Mouse (Mus musculus): ENCODE data around the gene Tldc1. TPM values are rescaled to one million over a fixed set of nuclear protein-coding genes. Genes with fewer than 3 reads are reported as not detected.

Tldc1 gene
- polyA plus RNA-seq, 1 experiment from 2014 or later = 11.1 TPM

DNA sequence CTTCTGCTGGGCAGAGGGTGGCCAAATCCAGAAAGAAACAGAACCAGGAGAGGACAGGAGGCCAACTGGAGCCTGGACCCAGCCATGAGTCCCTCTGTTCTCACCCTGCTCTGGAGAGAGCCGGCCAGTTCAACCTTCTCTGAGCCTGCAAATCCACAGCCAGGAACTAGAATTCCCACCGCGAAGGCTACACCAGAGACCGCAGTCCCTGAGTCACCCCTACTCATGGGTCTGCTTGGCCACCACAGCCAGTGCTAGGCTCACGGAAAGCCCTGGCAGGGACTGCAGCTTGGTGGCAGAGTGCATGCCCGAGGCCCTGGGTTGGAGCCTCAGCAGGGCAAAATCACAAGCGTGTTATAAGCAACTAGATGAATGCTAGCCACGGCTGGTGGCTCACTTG, 41.8 kb upstream of the Tldc1 start:
- Histone ChIP-seq H3K4me3 (ENCODE audit: low read depth, low read length) (no peak overlapping the region), H3K9me3 (ENCODE audit: control insufficient read depth, low read length) (no peaks in the 10 kb centered on the region), H3K36me3 (ENCODE audit: control insufficient read depth, insufficient read depth, low read length) (peaks cover 28% of the 10 kb centered on the region), H3K27ac (ENCODE audit: low read depth) (no peak overlapping the region), H3K4me1 (replicated peaks; ENCODE audit: control insufficient read depth, insufficient read depth, low read length) (no peaks in the 10 kb centered on the region; the same call in 1 of the 2 replicates), H3K4me2 (ENCODE audit: low read length) (no peak overlapping the region), H3K9ac (ENCODE audit: low read length) (no peak overlapping the region), H3K27me3 (replicated peaks; ENCODE audit: control insufficient read depth, insufficient read depth, low read length) (no peaks in the 10 kb centered on the region)
- DNase-seq (ENCODE audit: low spot score) (no peak), ATAC-seq (replicated peaks; ENCODE audit: low FRiP score, low TSS enrichment, low read depth) (no peak)
- WGBS = 93% methylated on average over 8 of the region's 8 CpGs

DNA sequence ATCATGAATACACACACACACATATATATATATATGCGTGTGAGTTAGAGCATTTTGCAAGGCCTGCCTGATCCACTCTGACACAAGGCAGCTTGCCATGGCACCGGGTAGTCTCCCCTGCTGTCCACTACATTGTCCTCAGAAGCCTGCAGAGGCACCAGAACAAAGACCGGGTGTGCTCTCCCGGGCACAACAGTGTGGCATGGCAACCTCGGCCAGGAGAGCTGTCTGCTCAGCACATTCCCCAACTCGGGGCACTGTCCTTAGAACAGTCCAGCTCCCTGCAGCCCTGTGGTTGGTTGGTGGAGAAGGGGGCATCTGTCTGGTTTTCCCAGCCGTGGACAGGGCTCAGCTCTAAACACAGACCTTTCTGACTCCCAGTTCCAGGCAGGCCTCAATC, 41.1 kb upstream of the Tldc1 start:
- H3K27ac ChIP-seq (ENCODE audit: low read depth) = no peak overlapping the region
- H3K9ac ChIP-seq (ENCODE audit: low read length) = no peak overlapping the region
- no peak overlapping the region for H3K4me3 ChIP-seq (ENCODE audit: low read depth, low read length)
- peaks cover 4% of the 10 kb centered on the region for H3K4me1 ChIP-seq (replicated peaks; ENCODE audit: control insufficient read depth, insufficient read depth, low read length)
- WGBS = 84% methylated on average over 7 of the region's 7 CpGs
- DNase-seq (ENCODE audit: low spot score) (no peak), ATAC-seq (replicated peaks; ENCODE audit: low FRiP score, low TSS enrichment, low read depth) (no peak)
- peaks cover 28% of the 10 kb centered on the region for H3K36me3 ChIP-seq (ENCODE audit: control insufficient read depth, insufficient read depth, low read length)
- H3K27me3 ChIP-seq (replicated peaks; ENCODE audit: control insufficient read depth, insufficient read depth, low read length) = no peaks in the 10 kb centered on the region
- no peaks in the 10 kb centered on the region for H3K9me3 ChIP-seq (ENCODE audit: control insufficient read depth, low read length)
- no peak overlapping the region for H3K4me2 ChIP-seq (ENCODE audit: low read length)

DNA sequence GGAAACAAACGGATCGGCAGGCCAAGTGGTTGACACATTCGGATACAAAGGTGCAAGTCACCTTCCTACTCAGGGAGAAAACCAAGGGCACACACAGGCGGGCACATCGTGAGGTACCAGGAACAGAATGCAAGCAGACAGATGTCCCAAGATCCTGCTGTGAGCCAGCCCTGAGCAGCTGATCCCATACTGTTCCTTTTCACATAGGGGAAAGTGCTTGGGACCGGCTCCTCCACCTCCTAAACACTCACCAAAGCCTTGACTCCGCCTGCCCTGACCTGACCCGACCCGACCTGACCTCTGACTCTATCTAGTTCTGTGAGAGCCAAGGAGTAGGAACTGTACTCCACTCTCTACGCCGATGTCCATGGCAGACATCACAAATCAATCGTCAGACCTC, 39.2 kb upstream of the Tldc1 start:
- Histone ChIP-seq H3K36me3 (ENCODE audit: control insufficient read depth, insufficient read depth, low read length) (peaks cover 22% of the 10 kb centered on the region; the same call in 1 of the 2 replicates), H3K4me3 (ENCODE audit: low read depth, low read length) (no peak overlapping the region), H3K9me3 (ENCODE audit: control insufficient read depth, low read length) (no peaks in the 10 kb centered on the region), H3K4me1 (replicated peaks; ENCODE audit: control insufficient read depth, insufficient read depth, low read length) (peaks cover 21% of the 10 kb centered on the region), H3K27ac (ENCODE audit: low read depth) (no peak overlapping the region), H3K27me3 (replicated peaks; ENCODE audit: control insufficient read depth, insufficient read depth, low read length) (no peaks in the 10 kb centered on the region), H3K9ac (ENCODE audit: low read length) (no peak overlapping the region), H3K4me2 (ENCODE audit: low read length) (no peak overlapping the region)
- 38% methylated on average over 12 of the region's 12 CpGs for WGBS
- ATAC-seq (replicated peaks; ENCODE audit: low FRiP score, low TSS enrichment, low read depth) = no peak
- no peak for DNase-seq (ENCODE audit: low spot score)

DNA sequence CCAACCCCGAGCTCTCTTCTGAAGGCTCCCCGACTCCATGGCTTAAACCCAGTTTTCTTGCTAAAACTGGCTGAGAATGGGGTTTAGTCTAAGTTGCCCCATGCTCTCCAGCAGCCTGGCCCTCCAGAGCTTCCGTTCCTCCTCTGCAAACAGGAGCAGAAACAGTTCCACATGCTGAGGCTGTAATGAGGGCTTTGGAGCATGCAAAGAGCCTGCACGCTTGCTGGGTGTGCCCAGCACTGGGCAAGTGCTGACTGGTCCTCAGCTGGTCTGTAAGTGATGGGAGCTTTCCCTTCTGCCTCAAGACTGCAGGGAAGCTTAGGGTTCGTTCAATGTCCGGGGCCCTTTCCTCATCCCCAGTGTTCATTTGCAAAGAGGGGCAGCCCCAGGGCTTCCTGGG, 38.0 kb upstream of the Tldc1 start:
- Histone ChIP-seq H3K27me3 (replicated peaks; ENCODE audit: control insufficient read depth, insufficient read depth, low read length) (no peaks in the 10 kb centered on the region), H3K4me3 (ENCODE audit: low read depth, low read length) (no peak overlapping the region), H3K9ac (ENCODE audit: low read length) (no peak overlapping the region), H3K9me3 (ENCODE audit: control insufficient read depth, low read length) (no peaks in the 10 kb centered on the region), H3K36me3 (ENCODE audit: control insufficient read depth, insufficient read depth, low read length) (peaks cover 16% of the 10 kb centered on the region; the same call in 1 of the 2 replicates), H3K4me1 (replicated peaks; ENCODE audit: control insufficient read depth, insufficient read depth, low read length) (peaks cover 33% of the 10 kb centered on the region), H3K4me2 (ENCODE audit: low read length) (no peak overlapping the region), H3K27ac (ENCODE audit: low read depth) (no peak overlapping the region)
- ATAC-seq (replicated peaks; ENCODE audit: low FRiP score, low TSS enrichment, low read depth) (no peak), DNase-seq (ENCODE audit: low spot score) (no peak)
- WGBS = 84% methylated on average over 6 of the region's 6 CpGs

DNA sequence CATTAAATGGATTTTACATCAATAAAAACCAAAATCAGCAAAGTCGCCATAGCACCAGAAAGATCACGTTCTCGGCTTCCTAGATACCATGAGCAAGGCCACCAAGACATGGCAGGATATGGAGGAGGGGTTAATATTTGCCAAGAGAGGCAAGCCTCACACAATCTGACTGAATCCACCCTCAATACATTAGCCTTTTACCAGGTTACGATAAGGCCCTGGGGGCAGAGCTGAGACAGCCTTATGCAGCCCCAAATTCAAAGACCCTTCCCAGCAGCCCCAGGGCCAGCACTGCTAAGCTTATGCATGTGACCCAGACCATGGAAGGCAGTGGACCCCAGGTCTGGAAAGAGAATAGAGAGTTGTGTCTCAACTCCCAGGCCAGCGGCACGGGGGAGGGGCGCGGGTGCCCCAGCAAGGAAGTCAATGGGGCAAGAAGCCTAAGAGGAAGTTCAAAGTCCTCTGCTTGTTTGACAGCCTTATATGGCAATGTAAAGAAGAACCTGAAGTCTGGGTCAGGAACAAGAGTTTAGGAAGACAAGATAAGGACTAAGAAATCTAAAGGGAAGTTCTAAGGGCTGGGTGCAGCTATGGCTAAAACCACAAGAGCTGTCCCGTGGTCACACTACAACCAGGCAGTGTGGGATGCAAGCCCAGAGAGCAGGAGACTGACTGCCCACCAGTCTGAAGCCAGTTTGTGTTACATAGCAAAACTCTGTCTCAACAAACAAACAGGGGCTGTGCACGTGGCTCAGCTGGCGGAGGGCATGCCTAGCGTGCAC, 34.6 kb upstream of the Tldc1 start:
- Histone ChIP-seq H3K9ac (ENCODE audit: low read length) (no peak overlapping the region), H3K4me3 (ENCODE audit: low read depth, low read length) (no peak overlapping the region)
- WGBS = 56% methylated on average over 12 of the region's 12 CpGs

DNA sequence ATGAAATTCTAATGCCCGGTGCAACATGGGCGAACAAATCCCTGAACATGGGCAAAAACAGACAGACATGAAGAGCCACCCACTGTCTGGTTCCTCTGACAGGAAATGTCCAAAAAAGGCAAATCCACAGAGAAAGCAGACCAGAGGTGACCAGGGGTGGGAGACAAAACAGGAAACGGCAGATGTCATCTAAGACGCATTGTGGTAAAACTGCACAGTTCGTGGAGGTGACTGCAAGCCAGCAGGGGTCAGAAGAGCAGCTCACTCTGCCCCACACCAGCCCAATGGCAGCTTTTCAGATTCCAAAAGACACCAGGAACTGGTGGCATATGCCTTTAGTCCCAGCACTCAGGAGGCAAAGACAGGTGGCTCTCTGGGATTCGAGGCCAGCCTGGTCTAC, 33.7 kb upstream of the Tldc1 start:
- ATAC-seq (replicated peaks; ENCODE audit: low FRiP score, low TSS enrichment, low read depth) = no peak
- Histone ChIP-seq H3K27ac (ENCODE audit: low read depth) (peak overlapping the region; percentile 89), H3K4me3 (ENCODE audit: low read depth, low read length) (no peak overlapping the region), H3K4me1 (replicated peaks; ENCODE audit: control insufficient read depth, insufficient read depth, low read length) (peaks cover 33% of the 10 kb centered on the region), H3K9ac (ENCODE audit: low read length) (no peak overlapping the region), H3K4me2 (ENCODE audit: low read length) (no peak overlapping the region), H3K27me3 (replicated peaks; ENCODE audit: control insufficient read depth, insufficient read depth, low read length) (no peaks in the 10 kb centered on the region), H3K36me3 (ENCODE audit: control insufficient read depth, insufficient read depth, low read length) (peaks cover 13% of the 10 kb centered on the region), H3K9me3 (ENCODE audit: control insufficient read depth, low read length) (no peaks in the 10 kb centered on the region)
- WGBS = 28% methylated on average over 6 of the region's 6 CpGs
- DNase-seq (ENCODE audit: low spot score) = no peak

More for the DNA sequence above, 34.6 kb upstream of the Tldc1 start:
- DNase-seq (ENCODE audit: low spot score) (peak; percentile 75), ATAC-seq (replicated peaks; ENCODE audit: low FRiP score, low TSS enrichment, low read depth) (peak; percentile 75)
- Histone ChIP-seq H3K9me3 (ENCODE audit: control insufficient read depth, low read length) (no peaks in the 10 kb centered on the region), H3K27ac (ENCODE audit: low read depth) (peak overlapping the region; percentile 89), H3K36me3 (ENCODE audit: control insufficient read depth, insufficient read depth, low read length) (peaks cover 13% of the 10 kb centered on the region), H3K4me1 (replicated peaks; ENCODE audit: control insufficient read depth, insufficient read depth, low read length) (peaks cover 33% of the 10 kb centered on the region), H3K4me2 (ENCODE audit: low read length) (no peak overlapping the region), H3K27me3 (replicated peaks; ENCODE audit: control insufficient read depth, insufficient read depth, low read length) (no peaks in the 10 kb centered on the region)

DNA sequence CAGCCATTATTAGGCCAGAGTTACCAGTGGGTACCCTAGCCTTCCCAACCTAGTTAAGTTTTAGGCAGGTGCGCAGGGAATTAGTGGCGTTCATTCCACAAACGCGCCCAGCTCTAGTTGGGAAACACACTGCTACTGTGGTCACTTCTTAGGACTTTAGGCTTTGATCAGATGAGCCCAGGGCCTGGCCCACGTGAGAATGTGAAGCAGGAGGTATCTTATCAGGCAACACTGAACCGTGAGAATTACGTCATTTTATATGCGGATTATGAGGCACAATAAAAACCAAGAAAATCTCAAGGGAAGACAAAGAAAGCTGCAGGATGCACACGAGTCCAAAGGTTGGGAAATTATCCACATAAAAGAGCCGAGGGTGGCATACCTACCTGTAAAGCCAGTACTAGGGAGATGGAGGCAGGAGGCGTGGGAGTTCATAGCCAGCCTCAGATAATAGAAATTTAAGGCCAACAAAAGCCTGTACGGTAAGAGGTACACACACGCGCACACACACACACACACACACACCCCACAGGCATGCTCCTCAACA, 32.8 kb upstream of the Tldc1 start:
- ATAC-seq (replicated peaks; ENCODE audit: low FRiP score, low TSS enrichment, low read depth) = peak; percentile 51
- H3K27ac ChIP-seq (ENCODE audit: low read depth) = peak overlapping the region; percentile 89
- H3K36me3 ChIP-seq (ENCODE audit: control insufficient read depth, insufficient read depth, low read length) = peaks cover 13% of the 10 kb centered on the region
- 76% methylated on average over 14 of the region's 14 CpGs for WGBS
- H3K4me2 ChIP-seq (ENCODE audit: low read length) = no peak overlapping the region
- peaks cover 33% of the 10 kb centered on the region for H3K4me1 ChIP-seq (replicated peaks; ENCODE audit: control insufficient read depth, insufficient read depth, low read length)
- H3K9me3 ChIP-seq (ENCODE audit: control insufficient read depth, low read length) = no peaks in the 10 kb centered on the region
- DNase-seq (ENCODE audit: low spot score) = no peak
- no peak overlapping the region for H3K4me3 ChIP-seq (ENCODE audit: low read depth, low read length)
- H3K27me3 ChIP-seq (replicated peaks; ENCODE audit: control insufficient read depth, insufficient read depth, low read length) = no peaks in the 10 kb centered on the region
- H3K9ac ChIP-seq (ENCODE audit: low read length) = no peak overlapping the region

DNA sequence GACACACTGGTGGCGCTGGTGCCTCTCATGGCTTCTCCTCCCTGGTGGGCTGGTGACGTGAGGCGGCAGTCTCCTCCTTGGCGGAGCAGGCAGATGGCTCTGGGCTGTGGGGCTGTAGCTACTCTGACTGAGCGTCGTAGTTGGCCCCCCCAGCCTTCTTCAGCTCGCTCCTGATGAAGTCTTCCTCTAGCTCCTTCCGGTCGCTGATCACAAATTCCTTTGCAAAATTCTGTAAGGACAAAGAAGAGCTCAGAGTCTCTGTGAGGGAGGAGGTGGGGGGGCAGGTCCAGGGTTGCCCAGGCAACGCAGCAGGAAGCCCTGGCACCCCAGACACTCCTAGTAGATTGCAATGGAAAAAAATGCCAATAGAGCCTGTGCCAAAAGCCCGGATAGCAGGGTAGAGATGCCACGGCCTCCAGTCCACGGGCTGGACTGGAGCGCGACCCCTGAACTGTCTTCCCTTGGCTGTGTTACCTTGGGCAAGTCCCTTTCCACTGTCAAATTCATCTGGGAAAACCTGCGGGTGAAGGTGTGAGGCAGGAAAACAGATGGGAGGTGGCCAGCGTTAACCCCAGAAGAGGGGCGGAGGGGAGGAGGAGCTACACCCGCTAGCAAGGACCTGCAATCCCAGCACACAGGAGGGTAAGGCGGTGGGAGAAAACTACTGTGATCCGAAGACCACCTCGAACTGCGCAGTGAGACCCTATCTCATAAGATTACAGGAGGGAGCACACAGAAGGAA, 32.1 kb upstream of the Tldc1 start:
- H3K27me3 ChIP-seq (replicated peaks; ENCODE audit: control insufficient read depth, insufficient read depth, low read length) = no peaks in the 10 kb centered on the region
- H3K4me1 ChIP-seq (replicated peaks; ENCODE audit: control insufficient read depth, insufficient read depth, low read length) = peaks cover 36% of the 10 kb centered on the region
- no peak overlapping the region for H3K4me3 ChIP-seq (ENCODE audit: low read depth, low read length)
- H3K4me2 ChIP-seq (ENCODE audit: low read length) = no peak overlapping the region
- no peak for ATAC-seq (replicated peaks; ENCODE audit: low FRiP score, low TSS enrichment, low read depth)
- H3K9me3 ChIP-seq (ENCODE audit: control insufficient read depth, low read length) = no peaks in the 10 kb centered on the region
- H3K36me3 ChIP-seq (ENCODE audit: control insufficient read depth, insufficient read depth, low read length) = peaks cover 13% of the 10 kb centered on the region; the same call in 1 of the 2 replicates
- H3K9ac ChIP-seq (ENCODE audit: low read length) = no peak overlapping the region
- H3K27ac ChIP-seq (ENCODE audit: low read depth) = peak overlapping the region; percentile 47
- no peak for DNase-seq (ENCODE audit: low spot score)
- WGBS = 80% methylated on average over 23 of the region's 23 CpGs

All from intestine, embryonic 14.5 days (tissue).